Mouse (Mus musculus) embryonic facial prominence, embryonic 11.5 days (tissue): ENCODE results near the gene Ahdc1. TPM values are rescaled to one million over a fixed set of nuclear protein-coding genes. Genes with fewer than 3 reads are reported as not detected.

ENCODE experiments used
- ATAC-seq: fragments of 200-750 bp; cut with Nextera tagmentation; replicated peaks from 2 replicates; pipeline ENCODE4 v1.8.0; 2017; ENCODE audit warnings: low read depth; ENCODE audit not compliant: insufficient number of reproducible peaks, low FRiP score, low TSS enrichment
- DNase-seq: peaks from one replicate; pipeline ENCODE4 v3.0.0-alpha.2; 2015; ENCODE audit warnings: low spot score
- H3K27ac ChIP-seq: fragments of 300-500 bp; sonication (generic); replicated peaks from 2 replicates; pipeline ENCODE4 v1.5.1; 2014; ENCODE audit warnings: mild to moderate bottlenecking, low read depth, low read length, control low read depth
- H3K27me3 ChIP-seq: fragments of 300-500 bp; sonication (generic); 2 replicates; pipeline ENCODE4 v1.6.1; 2014; ENCODE audit warnings: mild to moderate bottlenecking, low read length, moderate library complexity, mixed read lengths; ENCODE audit not compliant: control insufficient read depth, insufficient read depth
- H3K36me3 ChIP-seq: fragments of 300-500 bp; sonication (generic); replicated peaks from 2 replicates; pipeline ENCODE4 v1.6.1; 2014; ENCODE audit warnings: low read depth, mild to moderate bottlenecking, low read length, moderate library complexity, mixed read lengths; ENCODE audit not compliant: control insufficient read depth, insufficient read depth
- H3K4me1 ChIP-seq: fragments of 300-500 bp; sonication (generic); 2 replicates; pipeline ENCODE4 v1.6.1; 2014; ENCODE audit warnings: low read length, mixed read lengths; ENCODE audit not compliant: control insufficient read depth, insufficient read depth
- H3K4me2 ChIP-seq: fragments of 300-500 bp; sonication (generic); 2 replicates; pipeline ENCODE4 v1.6.1; 2014; ENCODE audit warnings: low read depth, mild to moderate bottlenecking, control low read depth, low read length, moderate library complexity
- H3K4me3 ChIP-seq: fragments of 300-500 bp; sonication (generic); 2 replicates; pipeline ENCODE4 v1.5.1; 2014; ENCODE audit warnings: low read depth, low read length, control low read depth
- H3K9ac ChIP-seq: fragments of 300-500 bp; sonication (generic); replicated peaks from 2 replicates; pipeline ENCODE4 v1.6.1; 2014; ENCODE audit warnings: mild to moderate bottlenecking, control low read depth, low read length
- H3K9me3 ChIP-seq: fragments of 300-500 bp; sonication (generic); replicated peaks from 2 replicates; pipeline ENCODE4 v1.6.1; 2016; ENCODE audit warnings: mild to moderate bottlenecking, low read length, inconsistent platforms, mixed read lengths; ENCODE audit not compliant: control insufficient read depth
- WGBS: fragments of 180-500 bp; shearing (Covaris S2); extraction: QIAGEN DNeasy Blood & Tissue Kit; methylation state at CpG from one replicate; pipeline ENCODE4 v1.1.7; 2014; 5-methylcytosine and 5-hydroxymethylcytosine counted together
- polyA plus RNA-seq: library from polyadenylated mRNA; unstranded; fragments of >200 nt; fragmentation: Nextera tagmentation; extraction: Ambion mirVana; gene quantifications from 2 replicates; pipeline ENCODE4 v1.2.1, GENCODE M21; 2014

The Ahdc1 gene
- polyA plus RNA-seq, 1 experiment from 2014 or later, result 6.6 TPM

DNA sequence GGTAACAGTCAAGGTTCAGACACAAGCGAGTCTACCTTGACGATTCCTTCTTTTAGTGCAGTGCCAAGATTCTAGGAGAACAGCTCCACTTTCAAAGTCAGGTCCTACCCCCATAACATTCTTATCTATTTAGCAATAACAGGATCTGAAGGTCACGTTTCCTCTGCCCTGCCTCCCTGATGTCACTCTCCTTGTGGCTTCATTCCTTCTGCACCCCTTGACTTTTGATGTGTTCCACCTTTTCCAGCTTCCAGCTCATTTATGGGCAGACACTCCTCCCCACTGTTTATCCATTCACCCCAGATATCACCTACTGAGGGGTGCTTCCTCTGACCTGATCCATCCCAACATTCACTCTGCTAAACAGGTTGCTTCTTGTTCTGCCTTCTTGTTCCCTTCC lies 116.0 kb downstream of the Ahdc1 start:
- no peak overlapping the region for H3K4me2 ChIP-seq
- DNase-seq (no peak), ATAC-seq (no peak)
- H3K4me1 ChIP-seq, result no peaks in the 10 kb centered on the region
- no peak overlapping the region for H3K4me3 ChIP-seq
- H3K9me3 ChIP-seq, result no peaks in the 10 kb centered on the region; the same call in 1 of the 2 replicates
- H3K27ac ChIP-seq, result no peak overlapping the region
- H3K9ac ChIP-seq, result no peak overlapping the region
- 79% methylated on average over 3 of the region's 3 CpGs for WGBS
- H3K27me3 ChIP-seq, result no peaks in the 10 kb centered on the region
- no peaks in the 10 kb centered on the region for H3K36me3 ChIP-seq

Other genes starting within 250 kb of the Ahdc1 start
- 164 and 176 TPM in 2 replicates for gene Rpa2, start 242.9 kb upstream of the Ahdc1 start, polyA plus RNA-seq
- 0.63 and 1.0 TPM in 2 replicates for gene Themis2, start 214.9 kb upstream of the Ahdc1 start, polyA plus RNA-seq
- 117 and 124 TPM in 2 replicates for gene Ppp1r8, start 168.1 kb upstream of the Ahdc1 start, polyA plus RNA-seq
- gene Stx12, start 126.8 kb upstream of the Ahdc1 start, polyA plus RNA-seq, result 82.1 and 84.8 TPM in 2 replicates
- gene Fam76a, start 88.7 kb upstream of the Ahdc1 start, polyA plus RNA-seq, result 26.3 and 36.6 TPM in 2 replicates
- gene Fgr, start 37.2 kb upstream of the Ahdc1 start, polyA plus RNA-seq, result 0.08 and 0.20 TPM in 2 replicates
- gene Wasf2, start 119.2 kb downstream of the Ahdc1 start, polyA plus RNA-seq, result 66.9 and 75.9 TPM in 2 replicates
- 1.1 and 2.0 TPM in 2 replicates for gene Cd164l2, start 200.9 kb downstream of the Ahdc1 start, polyA plus RNA-seq
- gene Gpr3, start 201.3 kb downstream of the Ahdc1 start, polyA plus RNA-seq, result 0.18 and 0.48 TPM in 2 replicates
- gene Map3k6, start 229.6 kb downstream of the Ahdc1 start, polyA plus RNA-seq, result 1.8 and 1.9 TPM in 2 replicates